Mouse (Mus musculus): ENCODE measurements around the gene Zfp273. TPM values are rescaled to one million over a fixed set of nuclear protein-coding genes. Genes with fewer than 3 reads are reported as not detected.
"Not testable (repeated sequence)": the region's sequence is repeated elsewhere in the genome, so short reads cannot be mapped to it uniquely, and the experiment has no call there.

Gene Zfp273
- 5.4 and 6.4 TPM in 2 replicates for polyA plus RNA-seq (2016; fragmentation: Nextera tagmentation; extraction: Ambion mirVana)

- 0 out of 2 replicates have a peak, but pooled peaks cover 3% of the 10 kb centered on the region for H3K4me1 ChIP-seq (replicated peaks)
- peak; percentile 85 for DNase-seq (ENCODE audit: low spot score)
- H3K4me3 ChIP-seq: peak within 1 kb of the TSS; percentile 79
- H3K36me3 ChIP-seq: peaks cover 12% of the 10 kb centered on the region
- peaks cover 14% of the 10 kb centered on the region for H3K9me3 ChIP-seq
- 5% methylated on average over 31 of the region's 31 CpGs for WGBS
- H3K27ac ChIP-seq: peak within 1 kb of the TSS; percentile 93
- H3K27me3 ChIP-seq (ENCODE audit: insufficient read depth, poor library complexity, severe bottlenecking): no peaks in the 10 kb centered on the region
Measured at GRCm38 (mm10) chr13:67813710-67814660, at the start of gene Zfp273. Gene Zfp273 (plus strand): TSS chr13:67813740.

GRCm38 (mm10) chr13:67779265-67780221 lies 34.0 kb upstream of the Zfp273 start, which contains the start of gene Zfp493:
Gene Zfp493 (plus strand): TSS chr13:67779693.
- H3K9me3 ChIP-seq: peaks cover 6% of the 10 kb centered on the region; the same call in 1 of the 2 replicates
- no peaks in the 10 kb centered on the region for H3K36me3 ChIP-seq
- H3K27ac ChIP-seq: peak within 1 kb of the TSS; percentile 83
- H3K27me3 ChIP-seq (ENCODE audit: insufficient read depth, poor library complexity, severe bottlenecking): no peaks in the 10 kb centered on the region
- H3K4me3 ChIP-seq: peak within 1 kb of the TSS; percentile 67
- DNase-seq (ENCODE audit: low spot score): peak; percentile 66
- peaks cover 8% of the 10 kb centered on the region for H3K4me1 ChIP-seq (replicated peaks)
- 8% methylated on average over 26 of the region's 26 CpGs for WGBS

GRCm38 (mm10) chr13:67791921-67792455 lies 21.6 kb upstream of the Zfp273 start:
- no peaks in the 10 kb centered on the region for H3K4me1 ChIP-seq (replicated peaks)
- H3K4me3 ChIP-seq: no peak overlapping the region
- H3K9me3 ChIP-seq: peaks cover 24% of the 10 kb centered on the region; the same call in 1 of the 2 replicates
- peaks cover 23% of the 10 kb centered on the region for H3K36me3 ChIP-seq
- DNase-seq (ENCODE audit: low spot score): no peak
- no peak overlapping the region for H3K27ac ChIP-seq
- WGBS: 92% methylated on average over 10 of the region's 10 CpGs
- no peaks in the 10 kb centered on the region for H3K27me3 ChIP-seq (ENCODE audit: insufficient read depth, poor library complexity, severe bottlenecking)

- Histone ChIP-seq H3K27me3 (ENCODE audit: insufficient read depth, poor library complexity, severe bottlenecking) (no peaks in the 10 kb centered on the region), H3K4me3 (no peak overlapping the region), H3K36me3 (no peaks in the 10 kb centered on the region), H3K27ac (no peak overlapping the region), H3K4me1 (replicated peaks) (no peaks in the 10 kb centered on the region), H3K9me3 (no peaks in the 10 kb centered on the region)
- 77% methylated on average over 3 of the region's 3 CpGs for WGBS
- no peak for DNase-seq (ENCODE audit: low spot score)
Measured at GRCm38 (mm10) chr13:67798618-67799017, 14.9 kb upstream of the Zfp273 start.

GRCm38 (mm10) chr13:67799151-67799550 lies 14.4 kb upstream of the Zfp273 start:
- not testable (repeated sequence) for H3K36me3 ChIP-seq; H3K27ac ChIP-seq; DNase-seq (ENCODE audit: low spot score); H3K4me3 ChIP-seq; H3K9me3 ChIP-seq; H3K4me1 ChIP-seq (replicated peaks); H3K27me3 ChIP-seq (ENCODE audit: insufficient read depth, poor library complexity, severe bottlenecking)
- 87% methylated on average over 3 of the region's 3 CpGs for WGBS

- no peak for DNase-seq (ENCODE audit: low spot score)
- H3K27ac ChIP-seq: no peak overlapping the region
- no peak overlapping the region for H3K4me3 ChIP-seq
- H3K9me3 ChIP-seq: peaks cover 4% of the 10 kb centered on the region
- H3K4me1 ChIP-seq (replicated peaks): 0 out of 2 replicates have a peak, but pooled peaks cover 3% of the 10 kb centered on the region
- H3K27me3 ChIP-seq (ENCODE audit: insufficient read depth, poor library complexity, severe bottlenecking): no peaks in the 10 kb centered on the region
- H3K36me3 ChIP-seq: peaks cover 4% of the 10 kb centered on the region; the same call in 1 of the 2 replicates
- 59% methylated on average over 1 of the region's 1 CpGs for WGBS
Measured at GRCm38 (mm10) chr13:67811651-67812210, 1.8 kb upstream of the Zfp273 start.

GRCm38 (mm10) chr13:67812961-67813709 lies 405 bp upstream of the Zfp273 start:
- H3K4me1 ChIP-seq (replicated peaks): 0 out of 2 replicates have a peak, but pooled peaks cover 3% of the 10 kb centered on the region
- DNase-seq (ENCODE audit: low spot score): no peak

GRCm38 (mm10) chr13:67818636-67819035 lies 5.1 kb downstream of the Zfp273 start:
- Histone ChIP-seq H3K4me1 (replicated peaks) (0 out of 2 replicates have a peak, but pooled peaks cover 3% of the 10 kb centered on the region), H3K9me3 (peaks cover 25% of the 10 kb centered on the region), H3K27me3 (ENCODE audit: insufficient read depth, poor library complexity, severe bottlenecking) (no peaks in the 10 kb centered on the region), H3K27ac (no peak overlapping the region), H3K36me3 (peaks cover 37% of the 10 kb centered on the region), H3K4me3 (no peak overlapping the region)
- no peak for DNase-seq (ENCODE audit: low spot score)
- WGBS: 89% methylated on average over 1 of the region's 1 CpGs

More at GRCm38 (mm10) chr13:67812961-67813709, 405 bp upstream of the Zfp273 start:
- Histone ChIP-seq H3K27me3 (ENCODE audit: insufficient read depth, poor library complexity, severe bottlenecking) (no peaks in the 10 kb centered on the region), H3K4me3 (peak overlapping the region; percentile 79), H3K36me3 (peaks cover 5% of the 10 kb centered on the region; the same call in 1 of the 2 replicates), H3K27ac (no peak overlapping the region), H3K9me3 (peaks cover 10% of the 10 kb centered on the region)
- 77% methylated on average over 8 of the region's 8 CpGs for WGBS

GRCm38 (mm10) chr13:67830911-67831336 lies 17.4 kb downstream of the Zfp273 start, which contains the start of gene Gm10037:
Gene Gm10037 (plus strand): TSS chr13:67831106.
- peaks cover 14% of the 10 kb centered on the region for H3K36me3 ChIP-seq
- peaks cover 8% of the 10 kb centered on the region for H3K9me3 ChIP-seq
- H3K4me1 ChIP-seq (replicated peaks): 0 out of 2 replicates have a peak, but pooled peaks cover 2% of the 10 kb centered on the region
- DNase-seq (ENCODE audit: low spot score): peak; percentile 61
- 2% methylated on average over 14 of the region's 14 CpGs for WGBS
- H3K27ac ChIP-seq: peak within 1 kb of the TSS; percentile 80
- H3K27me3 ChIP-seq (ENCODE audit: insufficient read depth, poor library complexity, severe bottlenecking): no peaks in the 10 kb centered on the region
- peak within 1 kb of the TSS; percentile 57 for H3K4me3 ChIP-seq

GRCm38 (mm10) chr13:67833137-67833536 lies 19.6 kb downstream of the Zfp273 start:
- H3K4me3 ChIP-seq; DNase-seq (ENCODE audit: low spot score); H3K9me3 ChIP-seq; H3K36me3 ChIP-seq; H3K27me3 ChIP-seq (ENCODE audit: insufficient read depth, poor library complexity, severe bottlenecking); H3K27ac ChIP-seq; H3K4me1 ChIP-seq (replicated peaks): not testable (repeated sequence)

GRCm38 (mm10) chr13:67843775-67844118 lies 30.2 kb downstream of the Zfp273 start:
- Histone ChIP-seq H3K4me3 (peak overlapping the region; percentile 49), H3K36me3 (no peaks in the 10 kb centered on the region), H3K9me3 (no peaks in the 10 kb centered on the region), H3K4me1 (replicated peaks) (peaks cover 9% of the 10 kb centered on the region), H3K27ac (peak overlapping the region; percentile 62), H3K27me3 (ENCODE audit: insufficient read depth, poor library complexity, severe bottlenecking) (no peaks in the 10 kb centered on the region)
- 45% methylated on average over 6 of the region's 6 CpGs for WGBS
- DNase-seq (ENCODE audit: low spot score): no peak

All from hindbrain, embryonic 10.5 days (tissue).